Mouse (Mus musculus) stomach, embryonic 14.5 days (tissue): ENCODE data around the gene Lrpap1. TPM values are rescaled to one million over a fixed set of nuclear protein-coding genes. Genes with fewer than 3 reads are reported as not detected.

Experiments
- ATAC-seq: fragments of 200-750 bp; cut with Nextera tagmentation; 2 replicates; pipeline ENCODE4 v1.8.0; 2017; ENCODE audit warnings: low read depth, moderate TSS enrichment; ENCODE audit not compliant: insufficient number of reproducible peaks, insufficient read depth, low FRiP score
- H3K27ac ChIP-seq: fragments of 300-500 bp; sonication (generic); 2 replicates; pipeline ENCODE4 v1.5.1; 2014; ENCODE audit warnings: mild to moderate bottlenecking, low read length, moderate library complexity, mixed read lengths
- H3K27me3 ChIP-seq: fragments of 300-500 bp; sonication (generic); 2 replicates; pipeline ENCODE4 v1.6.1; 2014; ENCODE audit warnings: low read length, control low read depth, mixed read lengths; ENCODE audit not compliant: control insufficient read depth, insufficient read depth
- H3K36me3 ChIP-seq: fragments of 300-500 bp; sonication (generic); 2 replicates; pipeline ENCODE4 v1.6.1; 2014; ENCODE audit warnings: mild to moderate bottlenecking, control low read depth, low read length, moderate library complexity, mixed read lengths; ENCODE audit not compliant: control insufficient read depth, insufficient read depth
- H3K4me1 ChIP-seq: fragments of 300-500 bp; sonication (generic); 2 replicates; pipeline ENCODE4 v1.6.1; 2014; ENCODE audit warnings: low read length, control low read depth, mixed read lengths; ENCODE audit not compliant: control insufficient read depth, insufficient read depth
- H3K4me2 ChIP-seq: fragments of 300-500 bp; sonication (generic); replicated peaks from 2 replicates; pipeline ENCODE4 v1.6.1; 2014; ENCODE audit warnings: low read depth, low read length, control low read depth
- H3K4me3 ChIP-seq: fragments of 300-500 bp; sonication (generic); 2 replicates; pipeline ENCODE4 v1.5.1; 2014; ENCODE audit warnings: low read depth, low read length, control low read depth
- H3K9ac ChIP-seq: fragments of 300-500 bp; sonication (generic); replicated peaks from 2 replicates; pipeline ENCODE4 v1.6.1; 2014; ENCODE audit warnings: low read depth, mild to moderate bottlenecking, control low read depth, low read length, moderate library complexity, mixed read lengths
- H3K9me3 ChIP-seq: fragments of 300-500 bp; sonication (generic); 2 replicates; pipeline ENCODE4 v1.6.1; 2016; ENCODE audit warnings: low read depth, low read length, control low read depth; ENCODE audit not compliant: control insufficient read depth
- WGBS: fragments of 180-500 bp; shearing (Covaris S2); extraction: QIAGEN DNeasy Blood & Tissue Kit; methylation state at CpG from one replicate; pipeline ENCODE4 v1.1.7; 2014; 5-methylcytosine and 5-hydroxymethylcytosine counted together
- polyA plus RNA-seq: library from polyadenylated mRNA; unstranded; fragments of >200 nt; fragmentation: Nextera tagmentation; extraction: Ambion mirVana; gene quantifications from 2 replicates; pipeline ENCODE4 v1.2.1, GENCODE M21; 2014

The Lrpap1 gene
- polyA plus RNA-seq, 1 experiment from 2014 or later: 187 TPM

- Histone ChIP-seq H3K36me3 (no peaks in the 10 kb centered on the region), H3K27ac (no peak overlapping the region), H3K9me3 (no peaks in the 10 kb centered on the region), H3K4me2 (no peak overlapping the region), H3K27me3 (no peaks in the 10 kb centered on the region), H3K9ac (no peak overlapping the region), H3K4me1 (peaks cover 5% of the 10 kb centered on the region; the same call in 1 of the 2 replicates), H3K4me3 (no peak overlapping the region)
- no peak for ATAC-seq
- 69% methylated on average over 10 of the region's 10 CpGs for WGBS
These were observed 38.1 kb upstream of the Lrpap1 start for GRCm38 (mm10) chr5:35143460-35144245.

GRCm38 (mm10) chr5:35142910-35143309 lies 37.3 kb upstream of the Lrpap1 start:
- ATAC-seq: no peak

DNA sequence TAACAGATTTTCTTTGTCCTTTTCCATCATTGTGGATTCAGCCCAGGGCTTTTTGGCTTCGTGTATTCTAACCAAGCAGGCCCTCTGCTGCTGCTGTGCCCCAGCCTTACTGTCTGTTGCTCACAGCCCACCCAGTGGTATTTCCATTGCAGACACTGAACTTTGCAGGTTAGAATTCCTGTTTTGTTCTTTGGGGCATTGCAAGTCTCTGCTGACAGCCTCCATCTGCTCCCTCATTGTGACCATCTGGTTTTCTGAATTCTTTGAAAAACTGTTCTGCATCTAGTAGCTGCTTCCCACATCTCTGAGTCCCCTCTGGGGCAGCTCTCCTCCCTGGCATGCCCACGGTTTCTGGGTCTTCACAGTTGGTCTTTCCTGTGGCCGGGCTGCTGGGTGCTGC lies 35.8 kb upstream of the Lrpap1 start:
- no peak overlapping the region for H3K4me3 ChIP-seq
- WGBS: 40% methylated on average over 3 of the region's 3 CpGs
- H3K4me2 ChIP-seq: no peak overlapping the region
- no peak for ATAC-seq
- no peaks in the 10 kb centered on the region for H3K27me3 ChIP-seq
- H3K4me1 ChIP-seq: no peaks in the 10 kb centered on the region
- H3K9me3 ChIP-seq: no peaks in the 10 kb centered on the region
- no peak overlapping the region for H3K9ac ChIP-seq
- no peak overlapping the region for H3K27ac ChIP-seq
- H3K36me3 ChIP-seq: no peaks in the 10 kb centered on the region

More at GRCm38 (mm10) chr5:35142910-35143309, 37.3 kb upstream of the Lrpap1 start:
- WGBS: 77% methylated on average over 1 of the region's 1 CpGs
- Histone ChIP-seq H3K27ac (no peak overlapping the region), H3K4me1 (peaks cover 5% of the 10 kb centered on the region; the same call in 1 of the 2 replicates), H3K9me3 (no peaks in the 10 kb centered on the region), H3K9ac (no peak overlapping the region), H3K27me3 (no peaks in the 10 kb centered on the region), H3K36me3 (no peaks in the 10 kb centered on the region), H3K4me2 (no peak overlapping the region), H3K4me3 (no peak overlapping the region)

DNA sequence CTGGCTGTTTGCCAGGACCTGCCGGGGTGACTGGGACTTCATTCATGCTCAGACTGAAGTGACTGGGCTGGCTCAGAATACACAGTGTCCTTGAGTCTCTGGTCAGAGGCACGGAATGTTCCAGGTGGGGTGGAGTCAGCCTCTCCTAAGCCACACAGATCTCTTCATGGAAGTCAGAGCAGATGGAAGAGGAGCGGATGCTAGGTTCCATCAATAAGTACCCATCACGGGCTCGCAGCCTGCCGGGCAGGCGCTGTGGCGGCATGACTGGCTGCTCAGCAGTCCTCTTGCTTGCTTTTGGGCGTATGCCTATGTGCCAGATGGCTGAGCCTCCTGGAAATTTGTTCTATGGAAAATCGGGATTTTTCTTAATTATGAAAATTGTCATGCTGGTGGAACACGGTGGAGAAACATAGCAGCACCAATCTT lies 32.6 kb upstream of the Lrpap1 start:
- Histone ChIP-seq H3K9ac (no peak overlapping the region), H3K36me3 (no peaks in the 10 kb centered on the region), H3K4me3 (no peak overlapping the region), H3K4me2 (no peak overlapping the region), H3K27ac (no peak overlapping the region), H3K4me1 (no peaks in the 10 kb centered on the region), H3K9me3 (no peaks in the 10 kb centered on the region), H3K27me3 (no peaks in the 10 kb centered on the region)
- 79% methylated on average over 11 of the region's 11 CpGs for whole genome bisulfite sequencing
- no peak for ATAC-seq

DNA sequence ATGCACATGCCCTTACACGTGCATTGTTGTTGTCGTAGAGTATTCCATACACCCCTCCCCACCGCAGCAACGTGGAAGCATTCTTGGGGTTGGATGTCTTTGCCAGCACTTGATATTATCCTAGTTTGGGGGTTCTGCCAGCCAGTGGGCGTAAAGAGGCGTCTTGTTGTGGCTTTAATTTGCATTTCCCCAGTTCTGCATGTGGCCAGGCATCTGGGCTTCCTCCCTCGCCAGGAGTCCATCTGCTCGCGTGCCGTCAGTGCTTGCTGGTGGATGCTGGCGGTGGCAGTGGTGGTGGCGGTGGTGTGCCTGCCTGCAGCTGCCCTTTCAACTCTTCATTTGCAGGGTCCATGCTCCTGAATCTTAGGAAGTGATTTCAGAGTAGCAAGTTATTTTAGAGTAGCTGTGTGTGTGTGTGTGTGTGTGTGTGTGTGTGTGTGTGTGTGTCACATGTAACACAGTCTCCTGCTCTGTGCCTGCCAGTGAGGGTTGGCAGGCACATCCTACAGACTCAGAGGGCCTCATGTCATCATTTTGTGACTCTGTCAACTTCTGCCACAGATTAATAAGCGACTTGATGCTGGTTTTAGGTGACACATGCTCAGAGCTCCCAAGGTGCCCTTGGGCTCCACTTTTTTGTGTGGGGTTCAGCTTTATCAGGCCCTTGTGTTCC lies 32.1 kb upstream of the Lrpap1 start:
- no peak overlapping the region for H3K4me3 ChIP-seq
- no peak for ATAC-seq
- WGBS: 74% methylated on average over 13 of the region's 13 CpGs
- H3K4me1 ChIP-seq: no peaks in the 10 kb centered on the region
- H3K9me3 ChIP-seq: no peaks in the 10 kb centered on the region
- H3K9ac ChIP-seq: no peak overlapping the region
- H3K4me2 ChIP-seq: no peak overlapping the region
- H3K27me3 ChIP-seq: no peaks in the 10 kb centered on the region
- H3K36me3 ChIP-seq: no peaks in the 10 kb centered on the region
- no peak overlapping the region for H3K27ac ChIP-seq

- ATAC-seq: no peak
- WGBS: 57% methylated on average over 5 of the region's 5 CpGs
- no peaks in the 10 kb centered on the region for H3K9me3 ChIP-seq
- H3K36me3 ChIP-seq: no peaks in the 10 kb centered on the region
- H3K9ac ChIP-seq: no peak overlapping the region
- no peaks in the 10 kb centered on the region for H3K27me3 ChIP-seq
- H3K4me1 ChIP-seq: no peaks in the 10 kb centered on the region
- no peak overlapping the region for H3K4me3 ChIP-seq
- no peak overlapping the region for H3K4me2 ChIP-seq
- H3K27ac ChIP-seq: no peak overlapping the region
These were observed 30.3 kb upstream of the Lrpap1 start for GRCm38 (mm10) chr5:35135903-35136302.

- no peak for ATAC-seq
- no peaks in the 10 kb centered on the region for H3K27me3 ChIP-seq
These were observed 28.7 kb upstream of the Lrpap1 start for GRCm38 (mm10) chr5:35134286-35134685.

DNA sequence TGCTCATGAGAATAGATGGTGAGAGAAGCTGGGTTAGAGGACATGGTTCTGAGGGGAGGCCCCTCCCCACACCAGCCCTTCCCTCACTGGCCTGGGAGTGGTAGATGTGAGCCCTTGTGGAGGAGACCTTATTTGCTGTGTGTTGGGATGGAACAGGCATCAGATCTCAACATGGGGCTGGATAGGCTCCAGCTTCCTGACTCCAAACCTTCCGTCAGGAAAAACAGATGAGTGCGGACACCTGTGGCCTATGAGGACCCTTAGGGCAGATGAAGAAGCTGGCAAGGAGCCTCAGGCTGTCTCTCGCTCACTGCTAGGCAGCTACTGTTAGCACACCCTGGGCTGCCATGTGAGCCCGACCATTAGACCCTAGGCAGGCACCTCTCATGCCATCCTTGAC lies 27.9 kb upstream of the Lrpap1 start:
- no peak overlapping the region for H3K9ac ChIP-seq
- no peak overlapping the region for H3K27ac ChIP-seq
- H3K9me3 ChIP-seq: no peaks in the 10 kb centered on the region
- H3K27me3 ChIP-seq: no peaks in the 10 kb centered on the region
- ATAC-seq: no peak
- H3K36me3 ChIP-seq: no peaks in the 10 kb centered on the region
- H3K4me2 ChIP-seq: no peak overlapping the region
- 83% methylated on average over 4 of the region's 4 CpGs for WGBS
- H3K4me3 ChIP-seq: no peak overlapping the region
- no peaks in the 10 kb centered on the region for H3K4me1 ChIP-seq

More at GRCm38 (mm10) chr5:35134286-35134685, 28.7 kb upstream of the Lrpap1 start:
- Histone ChIP-seq H3K4me3 (no peak overlapping the region), H3K4me1 (no peaks in the 10 kb centered on the region), H3K9me3 (no peaks in the 10 kb centered on the region), H3K4me2 (no peak overlapping the region), H3K9ac (no peak overlapping the region), H3K36me3 (no peaks in the 10 kb centered on the region), H3K27ac (no peak overlapping the region)
- 73% methylated on average over 3 of the region's 3 CpGs for WGBS
